Mouse (Mus musculus) CH12.LX (cell line): ENCODE results near the gene Nt5m. TPM values are rescaled to one million over a fixed set of nuclear protein-coding genes. Genes with fewer than 3 reads are reported as not detected.

Source experiments
- DNase-seq: peaks from one replicate; pipeline ENCODE4 v3.0.0-alpha.2; 2013; ENCODE audit errors: extremely low read depth
- H3K27ac ChIP-seq: 2 replicates; pipeline ENCODE4 v1.5.1; 2012; ENCODE audit warnings: low read depth, mild to moderate bottlenecking, control low read depth, moderate library complexity; ENCODE audit not compliant: insufficient read depth
- H3K27me3 ChIP-seq: replicated peaks from 2 replicates; pipeline ENCODE3; 2012; ENCODE audit warnings: inconsistent platforms
- H3K36me3 ChIP-seq, 2 experiments: replicated peaks in 1 of 2; 2 replicates each; pipeline versions ENCODE3 to v1.6.1; 2012; ENCODE audit warnings: inconsistent platforms in 1 of 2, low read length in 1 of 2, mild to moderate bottlenecking in 1 of 2, mixed read lengths in 1 of 2, moderate library complexity in 1 of 2; ENCODE audit not compliant: control insufficient read depth in 1 of 2, insufficient read depth in 1 of 2
- H3K4me1 ChIP-seq, 2 experiments: 2 replicates each; pipeline ENCODE4 v1.6.1; 2012; ENCODE audit warnings: inconsistent platforms in 1 of 2, moderate library complexity in 1 of 2; ENCODE audit not compliant: insufficient read depth in 2 of 2, control insufficient read depth in 1 of 2
- H3K4me2 ChIP-seq: 2 replicates; pipeline ENCODE4 v1.6.1; 2012; ENCODE audit warnings: low read depth, mild to moderate bottlenecking, control low read depth; ENCODE audit not compliant: poor library complexity, insufficient read depth, severe bottlenecking
- H3K4me3 ChIP-seq, 3 experiments: fragments of 150-350 bp in 1 of 3; sonication (generic) in 1 of 3; replicated peaks in 1 of 3; 2 replicates each; pipeline versions ENCODE3 to v1.5.1; 2011 to 2012; ENCODE audit warnings: low read depth in 2 of 3, low read length in 2 of 3, mild to moderate bottlenecking in 2 of 3, moderate library complexity in 2 of 3, control low read depth in 1 of 3, improper control_type of control experiment in 1 of 3, inconsistent platforms in 1 of 3, mixed read lengths in 1 of 3; ENCODE audit not compliant: poor library complexity in 1 of 3
- H3K79me2 ChIP-seq: replicated peaks from 2 replicates; pipeline ENCODE4 v1.6.1; 2012; ENCODE audit warnings: mild to moderate bottlenecking, moderate library complexity; ENCODE audit not compliant: control insufficient read depth, poor library complexity, insufficient read depth, severe bottlenecking; ENCODE audit errors: extremely low read depth
- H3K9ac ChIP-seq: 2 replicates; pipeline ENCODE4 v1.6.1; 2012; ENCODE audit warnings: low read depth, mild to moderate bottlenecking, control low read depth, moderate library complexity; ENCODE audit not compliant: insufficient read depth
- H3K9me3 ChIP-seq: replicated peaks from 2 replicates; pipeline ENCODE3; 2012; ENCODE audit warnings: low read length, inconsistent platforms, mixed read lengths
- BHLHE40 ChIP-seq: IDR thresholded peaks from 2 replicates; pipeline ENCODE4 v1.6.1; 2011; ENCODE audit warnings: mild to moderate bottlenecking, low read depth, low read length, improper control_type of control experiment
- EP300 ChIP-seq: IDR thresholded peaks from 2 replicates; pipeline ENCODE4 v1.6.1; 2011; ENCODE audit warnings: low read length, improper control_type of control experiment
- ETS1 ChIP-seq: conservative IDR thresholded peaks from 2 replicates; pipeline ENCODE4 v1.6.1; 2012; ENCODE audit warnings: low read depth, mild to moderate bottlenecking, inconsistent platforms, low read length, improper control_type of control experiment, moderate library complexity
- GABPA ChIP-seq: IDR thresholded peaks from 2 replicates; pipeline ENCODE4 v1.6.1; 2012; ENCODE audit warnings: low read depth, low read length, improper control_type of control experiment, inconsistent platforms; ENCODE audit not compliant: insufficient replicate concordance
- IRF4 ChIP-seq: IDR thresholded peaks from 2 replicates; pipeline ENCODE4 v1.6.1; 2014; ENCODE audit warnings: low read depth, mild to moderate bottlenecking, inconsistent platforms, low read length, improper control_type of control experiment
- JUN ChIP-seq: IDR thresholded peaks from 2 replicates; pipeline ENCODE4 v1.6.1; 2011; ENCODE audit warnings: low read depth, mild to moderate bottlenecking, low read length, improper control_type of control experiment, moderate library complexity; ENCODE audit not compliant: insufficient read depth
- KAT2A ChIP-seq: IDR thresholded peaks from 2 replicates; pipeline ENCODE4 v1.6.1; 2012; ENCODE audit warnings: low read length, improper control_type of control experiment, inconsistent platforms; ENCODE audit not compliant: insufficient replicate concordance
- MAFK ChIP-seq: IDR thresholded peaks from 2 replicates; pipeline ENCODE4 v1.6.1; 2011; ENCODE audit warnings: low read length, improper control_type of control experiment; ENCODE audit not compliant: insufficient replicate concordance
- MAZ ChIP-seq: IDR thresholded peaks from 2 replicates; pipeline ENCODE4 v1.6.1; 2012; ENCODE audit warnings: low read depth, mild to moderate bottlenecking, inconsistent platforms, low read length, improper control_type of control experiment, moderate library complexity
- MEF2A ChIP-seq: IDR thresholded peaks from 2 replicates; pipeline ENCODE4 v1.6.1; 2014; ENCODE audit warnings: low read depth, mild to moderate bottlenecking, inconsistent platforms, low read length, improper control_type of control experiment, borderline replicate concordance
- MXI1 ChIP-seq: IDR thresholded peaks from 2 replicates; pipeline ENCODE4 v1.6.1; 2011; ENCODE audit warnings: mild to moderate bottlenecking, low read depth, low read length, improper control_type of control experiment
- RAD21 ChIP-seq: IDR thresholded peaks from 2 replicates; pipeline ENCODE4 v1.6.1; 2011; ENCODE audit warnings: low read depth, mild to moderate bottlenecking, low read length, improper control_type of control experiment, moderate library complexity
- TCF12 ChIP-seq: IDR thresholded peaks from 2 replicates; pipeline ENCODE4 v1.6.1; 2014; ENCODE audit warnings: low read depth, mild to moderate bottlenecking, inconsistent platforms, low read length, improper control_type of control experiment
- USF1 ChIP-seq: IDR thresholded peaks from 2 replicates; pipeline ENCODE4 v1.6.1; 2014; ENCODE audit warnings: low read depth, mild to moderate bottlenecking, inconsistent platforms, low read length, improper control_type of control experiment
- dilution Hi-C: fragments of 300-500 bp; cut with MboI; formaldehyde crosslinking; loops from 2 replicates; pipeline ENCODE4 v1.14.3; 2020; ENCODE audit warnings: low sequenced_read_pairs; ENCODE audit not compliant: extremely low pct_unique_long_range_greater_than_20kb, extremely low pct_ligation_motif_present
- in situ Hi-C: fragments of 300-500 bp; cut with MboI; formaldehyde crosslinking; loops from 3 replicates; pipeline ENCODE4 v1.14.3; 2019; ENCODE audit warnings: low sequenced_read_pairs, low pct_ligation_motif_present, low pct_unique_long_range_greater_than_20kb, mixed read lengths
- polyA plus RNA-seq: library from polyadenylated mRNA; unstranded; fragments of >175 nt; gene quantifications from 2 replicates; pipeline ENCODE4 v1.2.1, GENCODE M21; 2012; ENCODE audit warnings: low read depth; ENCODE audit not compliant: insufficient read length
- total RNA-seq, 2 experiments: library from RNA; depleted of rRNA; stranded (reverse); fragments of 300-350 nt in 1 of 2; fragments of >200 nt in 1 of 2; gene quantifications; 2 replicates each; pipeline ENCODE4 v1.2.3; 2012 to 2014

Nt5m gene
- total and polyA plus RNA-seq, 3 experiments, result 22.3 to 25.7 (median 24.3) TPM

GRCm38 (mm10) chr11:59894916-59895315, 55.7 kb downstream of the Nt5m start:
- Histone ChIP-seq H3K27ac (peak overlapping the region; percentile 53), H3K27me3 (peaks cover 1% of the 10 kb centered on the region), H3K36me3 (no peaks in the 10 kb centered on the region), H3K79me2 (no peaks in the 10 kb centered on the region), H3K4me3 (no peak overlapping the region), H3K4me2 (peak overlapping the region; percentile 17; the same call in 1 of the 2 replicates), H3K9me3 (no peaks in the 10 kb centered on the region), H3K4me1 (peaks cover 22 to 71% of the 10 kb centered on the region in 2 experiments), H3K9ac (no peak overlapping the region)
- dilution Hi-C loops, result no loop called here
- DNase-seq, result peak; percentile 47
- in situ Hi-C loops, result no loop called here
- TF ChIP-seq ETS1 (no peak), USF1 (peak; percentile 44)

- Histone ChIP-seq H3K9me3 (no peaks in the 10 kb centered on the region), H3K27ac (peak overlapping the region; percentile 53), H3K79me2 (no peaks in the 10 kb centered on the region), H3K4me3 (no peak overlapping the region), H3K4me2 (peak overlapping the region; percentile 17; the same call in 1 of the 2 replicates), H3K36me3 (no peaks in the 10 kb centered on the region), H3K4me1 (peaks cover 23 to 75% of the 10 kb centered on the region in 2 experiments), H3K27me3 (peaks cover 1% of the 10 kb centered on the region), H3K9ac (no peak overlapping the region)
- dilution Hi-C loops, result no loop called here
- DNase-seq, result peak; percentile 93
- in situ Hi-C loops, result no loop called here
- TF ChIP-seq GABPA (peak; percentile 59), MAZ (0 out of 2 replicates have a peak, but pooled peaks have one; percentile 55), BHLHE40 (peak; percentile 76), IRF4 (peak; percentile 55; the same call in 1 of the 2 replicates), JUN (no peak), MAFK (0 out of 2 replicates have a peak, but pooled peaks have one; percentile 22), KAT2A (no peak), MEF2A (peak; percentile 81), MXI1 (peak; percentile 44; the same call in 1 of the 2 replicates), USF1 (no peak), RAD21 (no peak), ETS1 (peak; percentile 97), EP300 (peak; percentile 70), TCF12 (peak; percentile 53; the same call in 1 of the 2 replicates)
Measured at GRCm38 (mm10) chr11:59895316-59895715, 56.1 kb downstream of the Nt5m start.
